Mouse (Mus musculus) ovary, adult 18-20 months (tissue): Measurements from ENCODE around the gene Ccl9.

ENCODE experiments used
- DNase-seq: peaks from one replicate; pipeline ENCODE4 v3.0.0; 2022; ENCODE audit warnings: low spot score, mixed read lengths

Gene Ccl9

DNA sequence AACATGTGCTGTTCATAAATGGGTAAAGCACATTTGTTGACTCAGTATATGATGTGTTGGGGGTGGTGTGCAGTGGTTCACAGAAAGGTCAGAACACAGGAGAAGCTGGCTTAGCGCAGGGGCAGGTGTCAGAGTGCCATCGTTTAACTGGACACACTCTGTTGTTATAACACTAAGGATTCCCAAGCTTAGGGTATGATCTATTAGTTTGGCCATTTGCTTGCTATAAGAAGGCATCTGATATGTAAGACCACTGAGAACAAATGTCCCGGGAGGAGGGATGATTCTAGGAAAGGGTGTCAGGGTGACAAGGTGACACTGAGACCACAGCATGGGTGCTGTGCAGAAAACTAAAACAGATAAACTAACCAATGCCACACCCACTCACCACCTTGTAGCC is 41.6 kb downstream of the Ccl9 start:
- no peak for DNase-seq

DNA sequence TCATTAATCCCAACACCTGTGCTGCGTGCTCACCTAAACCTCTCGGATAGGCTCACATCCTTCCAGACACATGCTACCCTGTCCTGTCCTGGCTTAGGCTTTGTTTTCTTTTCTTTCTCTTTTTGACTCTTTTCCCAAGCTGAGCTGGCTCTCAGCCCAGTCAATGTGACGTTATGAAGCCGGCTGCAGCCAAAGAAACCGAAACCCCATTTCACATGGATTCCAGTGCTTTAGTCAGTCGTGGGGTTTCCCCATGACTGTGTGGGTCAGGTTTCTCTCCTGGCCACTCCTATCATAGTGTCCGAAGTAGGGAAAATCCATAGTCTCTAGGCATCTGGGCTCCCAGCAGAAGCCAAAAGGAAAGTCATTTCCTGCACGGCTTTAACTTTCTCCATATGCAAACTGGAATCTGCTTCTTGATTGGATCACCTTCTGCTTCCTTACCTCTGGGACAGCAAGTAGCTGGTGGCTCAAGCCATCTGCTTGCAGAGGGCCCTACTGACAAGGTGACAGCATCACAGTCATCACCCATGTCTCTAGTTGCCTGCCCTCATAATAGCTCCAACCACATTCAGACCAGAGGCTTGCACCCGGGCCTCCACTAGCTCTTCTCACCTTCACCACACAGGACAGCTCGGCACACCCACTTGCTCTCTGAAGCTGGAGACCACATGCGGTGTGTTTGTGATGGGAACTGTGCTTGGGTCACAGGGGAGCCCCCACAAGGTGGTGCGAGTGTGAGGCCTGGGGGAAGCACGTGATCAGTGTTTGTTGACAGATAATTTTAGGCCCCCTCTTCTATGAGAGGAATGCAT is 43.6 kb downstream of the Ccl9 start:
- DNase-seq = peak; percentile 31

DNA sequence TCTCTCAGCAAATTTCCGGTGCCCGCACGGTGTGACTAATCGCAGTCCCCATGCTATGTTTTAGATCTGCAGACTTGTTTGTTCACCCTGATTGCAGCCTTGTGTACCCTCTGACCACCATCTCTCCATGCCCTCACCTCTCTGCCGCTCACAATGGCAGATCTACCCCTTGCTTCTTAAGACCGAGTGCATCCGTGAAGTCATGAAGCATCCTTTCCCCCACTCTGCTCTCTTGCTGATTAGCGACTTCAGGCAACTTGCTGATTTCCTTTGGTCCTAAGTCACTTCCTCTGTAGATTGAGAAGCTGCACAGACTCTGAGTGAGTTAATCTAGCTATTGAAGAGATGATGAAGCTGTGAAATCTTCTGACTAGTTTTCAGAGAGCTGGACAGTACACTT is 44.3 kb downstream of the Ccl9 start:
- DNase-seq = no peak

DNA sequence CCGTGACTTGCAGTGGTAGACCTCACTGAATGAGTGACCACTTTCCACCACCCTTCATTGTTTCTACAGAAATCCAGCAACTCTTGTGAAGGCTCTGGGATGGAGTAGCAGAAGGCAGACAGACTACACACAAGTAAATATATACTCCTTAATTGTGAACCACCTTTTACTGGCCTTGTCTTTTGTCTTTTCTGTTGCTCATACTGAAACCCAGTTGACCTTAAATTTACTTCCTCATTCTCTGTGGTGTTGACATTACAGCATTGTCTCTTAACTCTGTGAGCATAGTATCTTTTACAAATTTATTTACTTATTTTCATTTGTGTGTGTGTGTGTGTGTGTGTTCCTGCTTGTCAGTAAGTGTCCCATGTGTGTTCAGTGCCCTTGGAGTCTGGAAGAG is 45.2 kb downstream of the Ccl9 start:
- no peak for DNase-seq

DNA sequence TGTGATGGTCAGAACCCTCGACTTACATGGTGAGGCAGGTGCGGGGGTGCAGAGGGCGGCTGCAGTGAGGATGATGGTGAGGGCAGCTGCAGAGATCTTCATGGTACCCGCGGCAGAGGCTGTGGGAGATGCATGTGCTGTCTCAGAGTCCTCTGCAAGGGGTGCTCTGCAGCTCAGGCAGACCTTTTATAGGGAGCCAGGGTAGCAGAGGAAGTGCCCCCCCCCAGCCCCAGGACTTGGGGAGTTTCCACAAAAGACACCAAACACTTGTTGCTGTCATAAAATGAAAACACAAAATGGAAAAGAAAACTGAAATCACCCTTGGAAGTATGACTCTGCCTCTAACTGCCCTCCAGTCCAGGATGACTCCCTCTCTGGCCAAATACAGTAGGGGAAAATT is 48.1 kb downstream of the Ccl9 start, which contains the start of gene Ccl5:
Ccl5 (minus strand) TSS at position 159 of the 400 bp plus-strand sequence.
- no peak for DNase-seq

DNA sequence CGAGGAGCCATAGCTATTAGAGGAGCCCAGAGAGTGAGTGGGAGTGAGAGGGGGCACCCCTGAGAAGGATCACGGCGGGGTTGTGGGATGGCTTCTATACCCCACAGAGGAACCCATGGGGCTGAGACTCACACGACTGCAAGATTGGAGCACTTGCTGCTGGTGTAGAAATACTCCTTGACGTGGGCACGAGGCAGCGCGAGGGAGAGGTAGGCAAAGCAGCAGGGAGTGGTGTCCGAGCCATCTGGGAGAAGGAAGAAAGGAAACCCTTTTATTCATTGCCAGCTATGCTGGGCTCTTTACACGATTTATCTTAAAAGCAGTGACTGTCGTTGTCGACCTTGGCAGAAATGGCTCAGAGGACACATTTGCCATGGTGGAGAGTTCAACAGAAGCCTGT is 49.4 kb downstream of the Ccl9 start:
- DNase-seq = no peak
